Mouse (Mus musculus) macrophage (primary cell): ENCODE measurements at regions not wholly inside any gene's neighbourhood (a gene's known extent, or its start where the extent isn't known, plus 50 kb on each side); places are given as distances from the start of the nearest gene placed in this dataset.

Experiments
- H3K27ac ChIP-seq: fragments of 350-480 bp; formaldehyde crosslinking; 2 replicates; pipeline ENCODE4 v1.9.0; 2021
- H3K36me3 ChIP-seq: fragments of 350-480 bp; formaldehyde crosslinking; 2 replicates; pipeline ENCODE4 v1.9.0; 2021; ENCODE audit errors: inconsistent target
- H3K4me3 ChIP-seq: fragments of 350-480 bp; formaldehyde crosslinking; 2 replicates; pipeline ENCODE4 v1.9.0; 2021; ENCODE audit errors: inconsistent target
- H3K79me2 ChIP-seq: fragments of 350-480 bp; formaldehyde crosslinking; 2 replicates; pipeline ENCODE4 v1.9.0; 2021; ENCODE audit errors: inconsistent target
- WGBS: methylation state at CpG from one replicate; pipeline ENCODE4 v1.1.7; 2026; ENCODE audit warnings: inconsistent platforms; ENCODE audit not compliant: missing documents; 5-methylcytosine and 5-hydroxymethylcytosine counted together

DNA sequence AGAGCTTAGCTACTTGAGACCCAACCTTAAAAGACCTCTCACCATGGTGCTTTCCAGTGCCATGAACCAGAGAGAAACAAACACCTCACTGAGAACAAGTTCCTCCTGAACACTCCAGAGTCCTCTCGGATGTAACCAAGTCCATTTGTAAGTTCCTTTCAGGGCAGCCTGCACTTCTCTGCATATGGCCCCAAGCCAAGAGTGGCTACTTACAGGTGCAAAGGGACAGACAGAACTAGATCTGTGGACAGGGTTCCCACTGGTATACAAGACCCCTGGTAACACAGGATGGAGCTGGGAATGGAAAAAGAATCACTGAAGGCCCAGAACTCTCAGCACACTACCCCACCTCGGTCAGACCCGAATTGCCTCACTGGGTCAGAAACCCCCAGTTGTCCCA lies 234.7 kb downstream of the Zfp36l1 start:
- Histone ChIP-seq H3K4me3 (no peak overlapping the region), H3K79me2 (no peaks in the 10 kb centered on the region), H3K36me3 (no peaks in the 10 kb centered on the region), H3K27ac (no peak overlapping the region)
- 87% methylated on average over 3 of the region's 3 CpGs for WGBS

GRCm38 (mm10) chr12:79874333-79874732 lies 238.5 kb downstream of the Zfp36l1 start:
- H3K4me3 ChIP-seq = no peak overlapping the region
- H3K27ac ChIP-seq = no peak overlapping the region
- H3K36me3 ChIP-seq = no peaks in the 10 kb centered on the region
- H3K79me2 ChIP-seq = no peaks in the 10 kb centered on the region
- 97% methylated on average over 2 of the region's 2 CpGs for WGBS

DNA sequence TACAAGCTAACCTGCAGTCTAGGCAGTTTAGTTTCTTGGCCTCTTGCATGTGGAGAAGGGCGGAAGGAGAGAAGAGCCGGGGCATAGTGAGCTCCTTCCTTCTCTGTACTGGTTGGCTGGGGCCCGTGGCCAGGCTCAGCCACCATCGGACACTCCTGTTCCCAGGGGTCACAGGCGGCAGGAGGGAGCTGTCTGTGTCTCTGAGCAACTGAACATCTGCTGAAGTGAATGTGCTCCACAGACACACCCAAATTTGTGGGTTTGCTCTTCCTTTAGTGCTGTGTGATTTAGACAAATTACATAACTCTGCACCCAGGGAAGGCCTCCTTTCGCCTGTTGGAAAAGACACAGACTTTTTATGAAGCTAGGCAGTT lies 247.6 kb downstream of the Zfp36l1 start:
- H3K4me3 ChIP-seq = no peak overlapping the region
- H3K36me3 ChIP-seq = no peaks in the 10 kb centered on the region
- 69% methylated on average over 5 of the region's 6 CpGs for WGBS
- no peaks in the 10 kb centered on the region for H3K79me2 ChIP-seq
- H3K27ac ChIP-seq = no peak overlapping the region

DNA sequence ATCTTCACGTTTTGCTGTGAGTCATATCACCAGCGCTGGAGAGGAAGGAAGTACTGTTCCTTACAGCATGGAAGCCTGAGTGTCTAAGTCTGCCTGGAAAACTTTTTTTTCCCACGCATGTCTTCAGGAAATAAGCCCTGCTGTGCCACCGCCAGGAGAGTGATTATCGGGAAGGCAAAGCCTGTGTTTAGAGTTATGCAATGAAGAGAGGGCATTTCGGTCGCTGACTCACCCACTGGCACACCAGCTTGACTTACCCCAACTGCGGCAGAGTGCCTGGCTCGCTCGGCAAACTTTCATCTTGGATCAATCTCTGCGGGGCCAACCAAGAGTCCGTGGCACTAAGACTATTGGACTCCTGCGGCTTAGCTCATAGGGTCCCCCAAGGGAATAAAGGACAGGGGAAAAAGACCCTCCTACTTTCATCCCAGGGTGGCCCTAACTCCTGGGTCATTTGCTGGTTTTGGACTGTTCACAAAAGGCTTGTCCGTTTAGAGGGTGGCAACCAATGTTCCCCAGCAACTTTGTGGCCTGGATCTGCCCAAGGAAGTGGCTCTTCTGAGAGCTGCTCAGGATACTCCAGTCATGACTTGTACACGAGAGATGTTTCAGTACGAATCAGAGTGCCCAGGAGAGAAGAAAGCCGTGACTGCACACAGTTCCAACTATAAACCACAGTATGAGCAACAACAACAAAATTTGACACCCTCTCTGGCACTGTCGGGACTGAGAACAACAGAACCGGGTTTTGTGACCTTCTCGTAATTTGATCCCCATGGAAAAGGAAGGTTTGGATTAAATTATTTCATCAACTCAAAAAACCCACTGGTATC lies 248.3 kb downstream of the Zfp36l1 start:
- Histone ChIP-seq H3K4me3 (no peak overlapping the region), H3K27ac (no peak overlapping the region)

More for the DNA sequence above, 248.3 kb downstream of the Zfp36l1 start:
- Histone ChIP-seq H3K36me3 (no peaks in the 10 kb centered on the region), H3K79me2 (no peaks in the 10 kb centered on the region)
- 70% methylated on average over 17 of the region's 20 CpGs for WGBS
